Mouse (Mus musculus): Measurements from ENCODE around the gene Cmtr2. TPM values are rescaled to one million over a fixed set of nuclear protein-coding genes. Genes with fewer than 3 reads are reported as not detected.

Gene Cmtr2
- polyA plus RNA-seq (2015; fragmentation: Nextera tagmentation; extraction: Ambion mirVana), result 10.1 and 10.8 TPM in 2 replicates

DNA sequence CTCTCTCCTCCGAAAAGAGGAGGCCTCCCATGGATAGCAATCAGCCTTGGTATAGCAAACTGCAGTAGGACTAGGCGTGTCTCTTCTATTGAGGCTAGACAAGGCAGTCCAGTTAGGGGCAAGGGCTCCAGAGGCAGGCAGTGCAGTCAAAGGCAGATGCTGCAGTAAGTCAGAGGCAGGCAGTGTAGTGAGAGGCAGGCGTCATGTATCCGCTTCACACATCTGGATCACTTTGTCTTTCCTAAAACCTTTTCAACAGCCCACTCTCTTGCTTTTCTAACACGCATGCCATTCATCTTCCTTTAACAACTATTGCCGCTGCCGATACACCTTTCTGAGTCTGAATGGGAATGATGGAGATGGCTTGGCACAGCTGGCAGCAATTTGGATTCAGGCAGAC is at the start of gene Cmtr2:
Cmtr2 (plus strand) TSS at position 301 of the 400 bp plus-strand sequence.
- H3K4me2 ChIP-seq (replicated peaks; ENCODE audit: low read depth, low read length), result no peak within 1 kb of the TSS
- WGBS, result 77% methylated on average over 7 of the region's 7 CpGs
- H3K9ac ChIP-seq (replicated peaks; ENCODE audit: low read length), result no peak within 1 kb of the TSS
- H3K27me3 ChIP-seq (ENCODE audit: insufficient read depth, low read length), result no peaks in the 10 kb centered on the region
- H3K27ac ChIP-seq (ENCODE audit: low read length), result no peak within 1 kb of the TSS
- no peak for ATAC-seq (ENCODE audit: low FRiP score, low TSS enrichment)
- H3K4me3 ChIP-seq (ENCODE audit: low read length), result no peak within 1 kb of the TSS
- H3K36me3 ChIP-seq (ENCODE audit: insufficient read depth, low read length), result no peaks in the 10 kb centered on the region
- no peaks in the 10 kb centered on the region for H3K9me3 ChIP-seq (ENCODE audit: low read length)
- peaks cover 10% of the 10 kb centered on the region for H3K4me1 ChIP-seq (ENCODE audit: insufficient read depth, low read length)

DNA sequence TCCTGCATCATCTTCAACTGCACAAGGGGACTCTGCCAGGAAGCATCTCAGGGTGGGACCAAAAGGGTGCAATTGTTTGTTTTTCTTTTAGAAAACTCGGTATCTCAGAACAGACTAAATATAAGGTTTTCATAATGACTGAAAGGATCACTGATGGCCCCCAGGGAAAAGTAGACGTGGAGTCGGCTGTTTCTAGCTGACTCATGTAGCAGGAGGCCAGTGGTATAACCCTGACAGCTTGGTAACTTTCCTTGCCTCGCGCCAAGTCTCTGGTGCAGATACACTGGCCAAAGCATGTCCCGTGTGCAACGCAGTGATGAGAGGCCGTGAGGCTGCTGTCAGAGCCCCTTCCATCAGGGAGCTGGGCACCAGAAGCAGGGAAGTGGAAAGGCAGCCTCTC is 49.2 kb upstream of the Cmtr2 start:
- Histone ChIP-seq H3K9ac (replicated peaks; ENCODE audit: low read length) (no peak overlapping the region), H3K36me3 (ENCODE audit: insufficient read depth, low read length) (no peaks in the 10 kb centered on the region), H3K27ac (ENCODE audit: low read length) (no peak overlapping the region), H3K4me1 (ENCODE audit: insufficient read depth, low read length) (0 out of 2 replicates have a peak, but pooled peaks cover 3% of the 10 kb centered on the region), H3K4me3 (ENCODE audit: low read length) (no peak overlapping the region), H3K27me3 (ENCODE audit: insufficient read depth, low read length) (peaks cover 34% of the 10 kb centered on the region), H3K9me3 (ENCODE audit: low read length) (0 out of 2 replicates have a peak, but pooled peaks cover 3% of the 10 kb centered on the region), H3K4me2 (replicated peaks; ENCODE audit: low read depth, low read length) (no peak overlapping the region)
- 72% methylated on average over 8 of the region's 8 CpGs for whole genome bisulfite sequencing
- ATAC-seq (ENCODE audit: low FRiP score, low TSS enrichment), result no peak

DNA sequence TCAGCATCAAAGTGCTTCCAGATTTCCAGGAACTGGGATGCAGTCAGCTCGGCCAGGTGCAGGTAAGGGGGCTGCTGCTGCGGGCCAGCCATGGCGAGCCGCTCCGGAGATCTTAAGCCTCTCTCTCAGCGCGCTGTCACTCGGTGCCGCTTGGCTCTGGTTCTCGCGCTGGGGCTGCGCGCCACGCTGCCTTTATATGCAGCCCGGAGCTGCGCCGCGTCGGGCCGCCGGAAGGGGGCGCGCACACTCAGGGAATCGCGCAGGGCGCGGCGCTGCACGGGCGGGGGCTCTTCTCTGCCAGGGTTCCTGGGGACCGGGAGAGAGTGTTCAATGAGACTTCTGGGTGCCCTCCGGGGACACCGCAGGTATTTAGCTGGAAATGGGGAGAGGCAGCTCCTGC is 47.4 kb upstream of the Cmtr2 start, which contains the start of gene Calb2:
Calb2 (minus strand) TSS at position 165 of the 400 bp plus-strand sequence.
- Histone ChIP-seq H3K36me3 (ENCODE audit: insufficient read depth, low read length) (no peaks in the 10 kb centered on the region), H3K27ac (ENCODE audit: low read length) (no peak within 1 kb of the TSS), H3K9me3 (ENCODE audit: low read length) (0 out of 2 replicates have a peak, but pooled peaks cover 3% of the 10 kb centered on the region), H3K4me3 (ENCODE audit: low read length) (no peak within 1 kb of the TSS), H3K9ac (replicated peaks; ENCODE audit: low read length) (no peak within 1 kb of the TSS), H3K4me1 (ENCODE audit: insufficient read depth, low read length) (0 out of 2 replicates have a peak, but pooled peaks cover 3% of the 10 kb centered on the region), H3K4me2 (replicated peaks; ENCODE audit: low read depth, low read length) (peak within 1 kb of the TSS; percentile 27; the same call in 1 of the 2 replicates), H3K27me3 (ENCODE audit: insufficient read depth, low read length) (peaks cover 34% of the 10 kb centered on the region)
- peak; percentile 78 for ATAC-seq (ENCODE audit: low FRiP score, low TSS enrichment)
- 1% methylated on average over 33 of the region's 33 CpGs for WGBS

DNA sequence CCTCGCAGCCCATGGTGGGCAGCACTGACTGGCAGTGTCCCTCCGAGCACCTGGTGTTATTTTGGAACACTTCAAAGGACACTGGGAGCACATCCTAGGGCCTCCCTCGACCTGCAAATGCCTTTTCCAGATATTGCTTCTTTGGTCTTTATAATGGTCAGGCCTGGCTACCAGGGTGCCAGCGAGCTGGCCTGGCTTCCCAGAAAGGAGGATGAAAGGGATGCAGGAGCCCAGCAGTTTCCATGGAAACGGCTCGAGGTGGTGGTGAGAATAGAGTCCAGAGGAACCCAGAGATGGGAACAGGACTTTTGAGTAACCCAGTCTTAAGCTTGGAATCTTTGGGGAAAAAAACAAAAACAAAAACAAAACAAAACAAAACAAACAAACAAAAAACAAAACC is 43.3 kb upstream of the Cmtr2 start:
- H3K4me3 ChIP-seq (ENCODE audit: low read length), result no peak overlapping the region
- 0 out of 2 replicates have a peak, but pooled peaks cover 3% of the 10 kb centered on the region for H3K4me1 ChIP-seq (ENCODE audit: insufficient read depth, low read length)
- no peaks in the 10 kb centered on the region for H3K36me3 ChIP-seq (ENCODE audit: insufficient read depth, low read length)
- ATAC-seq (ENCODE audit: low FRiP score, low TSS enrichment), result no peak
- peaks cover 27% of the 10 kb centered on the region for H3K27me3 ChIP-seq (ENCODE audit: insufficient read depth, low read length)
- WGBS, result 62% methylated on average over 6 of the region's 6 CpGs
- H3K4me2 ChIP-seq (replicated peaks; ENCODE audit: low read depth, low read length), result no peak overlapping the region
- H3K9me3 ChIP-seq (ENCODE audit: low read length), result 0 out of 2 replicates have a peak, but pooled peaks cover 3% of the 10 kb centered on the region
- H3K9ac ChIP-seq (replicated peaks; ENCODE audit: low read length), result no peak overlapping the region
- no peak overlapping the region for H3K27ac ChIP-seq (ENCODE audit: low read length)

DNA sequence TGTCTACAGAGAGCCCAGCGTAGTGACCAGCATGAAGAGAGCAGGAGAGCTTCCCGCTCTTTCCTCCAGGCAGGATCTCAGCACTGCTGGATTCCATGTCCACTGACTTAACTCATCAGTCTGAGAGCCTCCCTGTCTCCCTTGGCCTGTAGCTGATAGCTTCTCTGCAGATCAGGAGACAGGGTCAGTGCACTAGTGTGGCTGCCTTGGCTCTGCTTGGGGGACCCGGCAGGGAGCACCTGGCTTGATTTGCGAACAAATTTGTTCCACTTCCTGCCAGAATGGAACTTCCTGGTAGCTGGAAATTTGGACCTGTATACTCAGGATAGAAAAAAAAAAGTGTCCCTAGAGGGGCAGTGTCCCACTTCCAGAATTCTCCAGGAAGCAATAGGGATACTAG is 40.6 kb upstream of the Cmtr2 start:
- WGBS, result 84% methylated on average over 4 of the region's 4 CpGs
- Histone ChIP-seq H3K4me1 (ENCODE audit: insufficient read depth, low read length) (0 out of 2 replicates have a peak, but pooled peaks cover 5% of the 10 kb centered on the region), H3K9ac (replicated peaks; ENCODE audit: low read length) (no peak overlapping the region), H3K4me3 (ENCODE audit: low read length) (no peak overlapping the region), H3K4me2 (replicated peaks; ENCODE audit: low read depth, low read length) (no peak overlapping the region), H3K36me3 (ENCODE audit: insufficient read depth, low read length) (no peaks in the 10 kb centered on the region), H3K27ac (ENCODE audit: low read length) (no peak overlapping the region), H3K9me3 (ENCODE audit: low read length) (no peaks in the 10 kb centered on the region), H3K27me3 (ENCODE audit: insufficient read depth, low read length) (0 out of 2 replicates have a peak, but pooled peaks cover 2% of the 10 kb centered on the region)
- no peak for ATAC-seq (ENCODE audit: low FRiP score, low TSS enrichment)

DNA sequence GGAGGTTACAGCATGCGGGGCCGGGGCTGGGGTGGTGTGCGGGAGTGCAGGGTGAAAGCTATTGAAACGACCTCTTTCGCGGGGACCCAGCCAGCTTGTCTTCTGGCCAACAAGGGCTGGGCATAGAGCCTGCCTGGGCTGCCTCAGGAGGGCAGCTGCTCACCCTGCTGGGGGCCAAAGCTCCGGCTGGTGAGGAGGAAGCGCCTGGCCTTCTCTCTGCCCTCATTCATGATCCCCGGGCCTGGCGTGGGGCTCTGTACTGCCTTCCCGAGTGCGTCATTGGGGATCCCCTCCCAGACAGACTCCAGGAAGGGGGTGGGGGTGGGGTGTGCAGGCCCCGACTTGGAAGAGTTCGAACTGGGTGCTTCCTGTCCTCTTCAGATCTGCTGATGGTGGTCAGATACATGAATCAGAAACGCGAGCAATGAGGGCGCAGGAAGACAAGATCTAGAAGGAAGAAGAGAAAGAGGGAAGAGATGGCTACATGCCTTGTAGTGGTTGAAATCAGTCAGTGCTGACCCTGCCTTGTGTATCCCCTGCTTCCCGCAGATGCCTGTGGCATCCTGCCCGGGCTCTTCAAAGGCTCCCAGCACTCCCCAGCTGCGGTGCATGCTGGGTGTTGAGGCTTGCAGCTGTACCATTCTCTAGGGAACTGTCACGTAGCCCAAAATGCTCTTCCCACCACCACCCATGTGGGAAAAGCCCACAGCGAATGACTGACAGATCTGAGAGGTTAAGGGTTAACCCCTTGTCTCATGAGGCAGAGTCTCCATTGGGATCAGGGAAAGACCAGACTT is 37.9 kb upstream of the Cmtr2 start:
- H3K4me2 ChIP-seq (replicated peaks; ENCODE audit: low read depth, low read length), result no peak overlapping the region
- ATAC-seq (ENCODE audit: low FRiP score, low TSS enrichment), result no peak; the same call in 1 of the 2 replicates
- no peak overlapping the region for H3K4me3 ChIP-seq (ENCODE audit: low read length)
- H3K27ac ChIP-seq (ENCODE audit: low read length), result no peak overlapping the region
- H3K36me3 ChIP-seq (ENCODE audit: insufficient read depth, low read length), result no peaks in the 10 kb centered on the region
- 25% methylated on average over 22 of the region's 22 CpGs for WGBS
- H3K9me3 ChIP-seq (ENCODE audit: low read length), result no peaks in the 10 kb centered on the region
- H3K4me1 ChIP-seq (ENCODE audit: insufficient read depth, low read length), result 0 out of 2 replicates have a peak, but pooled peaks cover 5% of the 10 kb centered on the region
- no peak overlapping the region for H3K9ac ChIP-seq (replicated peaks; ENCODE audit: low read length)
- H3K27me3 ChIP-seq (ENCODE audit: insufficient read depth, low read length), result no peaks in the 10 kb centered on the region

DNA sequence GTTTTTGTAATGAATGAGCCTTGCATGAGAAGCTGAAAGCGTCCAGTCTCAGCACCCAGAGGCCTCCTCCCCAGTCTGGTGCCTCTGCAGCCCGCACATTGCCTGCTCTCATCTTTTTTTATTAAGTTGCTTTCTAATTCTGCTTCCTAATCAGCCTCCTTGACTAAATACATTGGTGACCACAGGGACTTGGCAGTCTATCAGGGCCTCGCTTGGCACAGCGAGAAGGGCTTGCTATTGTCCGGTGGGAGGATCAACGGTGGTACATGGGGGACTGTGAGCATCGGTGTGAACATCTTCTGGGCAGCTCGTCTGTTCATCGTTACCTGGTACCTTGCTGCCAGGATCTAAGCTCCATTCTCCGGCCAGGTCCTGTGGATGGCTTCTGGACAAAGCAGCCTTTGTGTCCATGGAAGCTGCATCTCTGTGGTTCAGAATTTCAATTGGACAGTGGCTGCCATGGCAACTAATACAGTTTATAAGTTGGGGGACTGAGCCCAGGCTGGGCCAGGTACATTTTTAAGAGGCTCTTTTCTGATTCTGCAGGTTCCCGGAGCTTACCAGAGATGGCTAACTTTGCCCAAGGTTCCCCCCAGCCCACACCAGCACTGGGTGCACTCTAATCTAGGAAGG is 32.6 kb upstream of the Cmtr2 start:
- Histone ChIP-seq H3K4me1 (ENCODE audit: insufficient read depth, low read length) (no peaks in the 10 kb centered on the region), H3K4me2 (replicated peaks; ENCODE audit: low read depth, low read length) (no peak overlapping the region), H3K4me3 (ENCODE audit: low read length) (no peak overlapping the region), H3K9me3 (ENCODE audit: low read length) (no peaks in the 10 kb centered on the region), H3K27ac (ENCODE audit: low read length) (no peak overlapping the region), H3K27me3 (ENCODE audit: insufficient read depth, low read length) (no peaks in the 10 kb centered on the region), H3K36me3 (ENCODE audit: insufficient read depth, low read length) (no peaks in the 10 kb centered on the region), H3K9ac (replicated peaks; ENCODE audit: low read length) (no peak overlapping the region)
- WGBS, result 82% methylated on average over 11 of the region's 11 CpGs
- ATAC-seq (ENCODE audit: low FRiP score, low TSS enrichment), result no peak

DNA sequence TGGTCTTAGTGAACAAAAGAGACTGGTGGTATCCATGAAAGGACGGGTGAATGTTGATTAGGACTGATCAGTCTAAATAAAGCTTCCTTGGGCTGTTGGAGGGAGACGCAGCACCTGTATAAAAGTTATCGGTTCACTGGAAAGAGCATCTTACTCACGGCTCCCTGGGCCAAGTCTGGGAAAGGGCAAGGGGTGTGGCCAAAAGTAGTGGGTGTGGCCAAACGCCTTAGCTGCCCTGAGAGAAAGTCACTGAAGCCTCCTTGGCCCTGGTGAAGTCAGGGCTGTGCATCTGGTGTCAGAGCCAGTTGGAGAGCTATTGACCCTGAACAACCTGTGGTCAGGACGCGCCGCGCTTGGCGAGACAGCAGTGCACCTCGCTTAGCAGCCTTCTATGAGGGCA is 31.7 kb upstream of the Cmtr2 start:
- no peaks in the 10 kb centered on the region for H3K4me1 ChIP-seq (ENCODE audit: insufficient read depth, low read length)
- ATAC-seq (ENCODE audit: low FRiP score, low TSS enrichment), result no peak
- H3K27ac ChIP-seq (ENCODE audit: low read length), result no peak overlapping the region
- H3K36me3 ChIP-seq (ENCODE audit: insufficient read depth, low read length), result no peaks in the 10 kb centered on the region
- 13% methylated on average over 11 of the region's 11 CpGs for WGBS
- H3K27me3 ChIP-seq (ENCODE audit: insufficient read depth, low read length), result no peaks in the 10 kb centered on the region
- no peak overlapping the region for H3K4me2 ChIP-seq (replicated peaks; ENCODE audit: low read depth, low read length)
- no peaks in the 10 kb centered on the region for H3K9me3 ChIP-seq (ENCODE audit: low read length)
- no peak overlapping the region for H3K9ac ChIP-seq (replicated peaks; ENCODE audit: low read length)
- no peak overlapping the region for H3K4me3 ChIP-seq (ENCODE audit: low read length)

DNA sequence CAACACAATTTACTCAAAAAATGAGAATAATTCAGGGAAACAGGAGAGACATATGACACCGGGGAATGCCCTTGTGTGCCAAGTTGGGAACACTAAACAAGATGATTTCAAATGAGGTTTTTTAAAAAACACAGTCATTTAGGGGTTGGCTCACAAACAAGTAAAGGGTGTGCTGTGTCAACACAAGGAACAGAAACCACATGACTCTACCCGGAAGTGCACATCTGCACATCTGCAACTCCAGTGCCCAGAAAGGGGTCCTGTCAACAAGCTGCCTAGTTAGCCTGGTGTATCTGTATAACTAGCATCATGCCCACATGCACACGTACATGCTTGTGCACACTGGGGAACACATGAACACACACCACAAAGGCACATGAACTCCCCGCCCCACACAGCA is 29.9 kb upstream of the Cmtr2 start:
- no peak overlapping the region for H3K4me2 ChIP-seq (replicated peaks; ENCODE audit: low read depth, low read length)
- 89% methylated on average over 4 of the region's 4 CpGs for WGBS
- H3K27ac ChIP-seq (ENCODE audit: low read length), result no peak overlapping the region
- H3K27me3 ChIP-seq (ENCODE audit: insufficient read depth, low read length), result no peaks in the 10 kb centered on the region
- H3K36me3 ChIP-seq (ENCODE audit: insufficient read depth, low read length), result no peaks in the 10 kb centered on the region
- no peak for ATAC-seq (ENCODE audit: low FRiP score, low TSS enrichment)
- no peaks in the 10 kb centered on the region for H3K4me1 ChIP-seq (ENCODE audit: insufficient read depth, low read length)
- H3K9ac ChIP-seq (replicated peaks; ENCODE audit: low read length), result no peak overlapping the region
- H3K9me3 ChIP-seq (ENCODE audit: low read length), result no peaks in the 10 kb centered on the region
- H3K4me3 ChIP-seq (ENCODE audit: low read length), result no peak overlapping the region

All from kidney, embryonic 16.5 days (tissue).